In the genomic region with DNA sequence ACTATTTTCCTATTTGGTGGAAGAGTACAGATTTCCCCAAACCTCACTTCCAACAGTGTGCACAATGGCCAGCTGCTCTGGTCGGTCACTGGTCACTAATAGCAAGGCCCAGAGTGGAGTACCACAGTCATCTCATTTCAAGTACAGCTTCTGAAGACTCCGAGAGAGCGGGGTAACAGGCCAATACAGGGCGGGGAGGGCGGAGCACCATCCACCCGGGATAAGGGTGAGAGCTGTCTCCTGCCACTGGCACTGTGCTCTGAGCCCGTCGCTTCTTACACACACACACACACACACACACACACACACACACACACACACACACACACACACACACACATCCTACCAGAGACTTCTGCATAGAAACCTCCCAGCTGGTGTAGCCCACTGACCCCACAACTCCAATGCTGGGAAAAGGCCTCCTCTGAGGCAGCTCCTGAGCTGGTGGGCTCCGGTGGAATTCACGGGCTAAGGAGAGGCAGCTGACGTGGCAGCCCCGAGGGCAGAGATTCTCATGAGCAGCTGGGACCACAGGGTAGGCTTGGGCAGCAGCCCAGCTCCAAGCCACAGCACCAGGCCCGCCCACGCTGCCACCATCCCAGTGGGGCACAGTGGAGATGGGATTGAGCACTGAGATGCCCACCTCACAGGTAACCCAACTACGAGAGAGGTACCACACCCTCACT, we compare ENCODE assay signal across 8 mouse cellular contexts. TPM values are rescaled to one million over a fixed set of nuclear protein-coding genes. Genes with fewer than 3 reads are reported as not detected.
A peak's percentile ranks its signal among the peaks of the same experiment; 100 is the strongest.
DNase-seq lines count a peak whose midpoint lies in the region; ATAC-seq and TF ChIP-seq lines count a peak whose summit lies in the region.

No protein-coding gene starts in this region.

- peak overlapping the region; percentile 68 for H3K9ac ChIP-seq in heart, embryonic 14.5 days (ENCODE audit: low read length)
- peak overlapping the region; percentile 2; the same call in 1 of the 2 replicates for H3K9ac ChIP-seq in heart, postnatal 0 days (replicated peaks; ENCODE audit: low read depth, low read length)

- no peak for TF ChIP-seq CTCF in heart, postnatal 0 days (IDR thresholded peaks at IDR 0.05; ENCODE audit: low read depth)

- WGBS in heart, embryonic 14.5 days, result 43% methylated on average over 13 of the region's 15 CpGs
- 37% methylated on average over 13 of the region's 15 CpGs for WGBS in heart, postnatal 0 days
- 36% methylated on average over 9 of the region's 15 CpGs for WGBS in macrophage (ENCODE audit: missing documents)

- no peaks in the 10 kb centered on the region for H3K9me3 ChIP-seq in heart, embryonic 14.5 days (ENCODE audit: control insufficient read depth, low read length)
- H3K9me3 ChIP-seq in heart, postnatal 0 days (replicated peaks; ENCODE audit: control insufficient read depth, low read length), result no peaks in the 10 kb centered on the region

- H3K36me3 ChIP-seq in heart, embryonic 14.5 days (ENCODE audit: control insufficient read depth, insufficient read depth, low read length), result peaks cover 68% of the 10 kb centered on the region
- H3K36me3 ChIP-seq in heart, postnatal 0 days (replicated peaks; ENCODE audit: control insufficient read depth, insufficient read depth, low read length), result peaks cover 18% of the 10 kb centered on the region
- peaks cover 9% of the 10 kb centered on the region; the same call in 1 of the 2 replicates for H3K36me3 ChIP-seq in macrophage (ENCODE audit: inconsistent target)

- ATAC-seq in heart, embryonic 14.5 days (ENCODE audit: insufficient number of reproducible peaks, insufficient read depth, low FRiP score, low read depth), result no peak
- peak; percentile 3; the same call in 1 of the 2 replicates for ATAC-seq in heart, postnatal 0 days (ENCODE audit: insufficient read depth, low read depth)

- H3K4me3 ChIP-seq in heart, embryonic 14.5 days (ENCODE audit: control insufficient read depth in 1 of 2, insufficient read depth in 1 of 2, low read depth in 1 of 2, low read length in 2 of 2), result no peak overlapping the region; a peak in 1 of 4 replicates
- H3K4me3 ChIP-seq in heart, postnatal 0 days (ENCODE audit: low read depth, low read length), result 0 out of 2 replicates have a peak overlapping the region, but pooled peaks have one; percentile 6
- H3K4me3 ChIP-seq in macrophage (ENCODE audit: inconsistent target), result no peak overlapping the region

- peak overlapping the region; percentile 50 for H3K4me2 ChIP-seq in heart, embryonic 14.5 days (ENCODE audit: low read length)
- peak overlapping the region; percentile 51 for H3K4me2 ChIP-seq in heart, postnatal 0 days (ENCODE audit: low read depth, low read length)

- H3K79me2 ChIP-seq in macrophage (ENCODE audit: inconsistent target), result peaks cover 100% of the 10 kb centered on the region

- DNase-seq in heart, adult 9 months (ENCODE audit: low spot score in 2 of 2), result no peak
- DNase-seq in adipocyte (ENCODE audit: low spot score), result peak; percentile 65
- DNase-seq in heart, postnatal 0 days (ENCODE audit: low spot score), result no peak
- DNase-seq in layer of hippocampus, adult 9-10 months (ENCODE audit: low spot score), result no peak
- DNase-seq in thymus, adult 18-20 months, result no peak
- DNase-seq in urinary bladder, postnatal 10 days (ENCODE audit: low spot score), result no peak

- peak overlapping the region; percentile 77 to 96 for H3K27ac ChIP-seq in heart, embryonic 14.5 days (replicated peaks in 1 of 2; ENCODE audit: control insufficient read depth in 1 of 2, insufficient read depth in 1 of 2, low read depth in 2 of 2, low read length in 2 of 2)
- peak overlapping the region; percentile 94 for H3K27ac ChIP-seq in heart, postnatal 0 days (ENCODE audit: low read depth)
- H3K27ac ChIP-seq in macrophage, result peak overlapping the region; percentile 78

- H3K27me3 ChIP-seq in heart, embryonic 14.5 days (ENCODE audit: control insufficient read depth, insufficient read depth, low read length), result no peaks in the 10 kb centered on the region
- H3K27me3 ChIP-seq in heart, postnatal 0 days (ENCODE audit: control insufficient read depth, insufficient read depth, low read length), result no peaks in the 10 kb centered on the region

- H3K4me1 ChIP-seq in heart, embryonic 14.5 days (ENCODE audit: control insufficient read depth in 2 of 2, insufficient read depth in 2 of 2, low read length in 2 of 2), result peaks cover 56 to 73% of the 10 kb centered on the region in 2 experiments
- peaks cover 69% of the 10 kb centered on the region for H3K4me1 ChIP-seq in heart, postnatal 0 days (ENCODE audit: control insufficient read depth, insufficient read depth)

- no peak for TF ChIP-seq EP300 in heart, postnatal 0 days (IDR thresholded peaks at IDR 0.05; ENCODE audit: low read depth)

RNA-seq across cellular contexts. Expression of gene Gnai2, which starts 8.9 kb away (rescaled TPM):
- 379 and 410 TPM in 2 replicates for polyA plus RNA-seq in heart, embryonic 14.5 days (2014; fragmentation: Nextera tagmentation; extraction: Ambion mirVana)
- 472 and 473 TPM in 2 replicates for total RNA-seq in heart, postnatal 0 days (2014; rRNA removed; ENCODE audit: low replicate concordance)
- 291 and 295 TPM in 2 replicates for polyA plus RNA-seq in heart, postnatal 0 days (2015; fragmentation: Nextera tagmentation; extraction: Ambion mirVana)
- total RNA-seq in macrophage (2018; cell fraction: chromatin; rRNA removed), result 100 to 1,000 TPM in 23 of 26 experiments, 10 to 100 TPM in 3; 71.0 to 453 (median 221) TPM
- 100 to 1,000 TPM; 541 to 697 (median 633) TPM for total RNA-seq in macrophage (2018; cell fraction: cytosol; rRNA removed)
- total RNA-seq in macrophage (2018; cell fraction: nucleus; rRNA removed), result 100 to 1,000 TPM; 118 to 431 (median 271) TPM
- polyA plus RNA-seq in macrophage (2018), result 624 to 802 TPM (median 682 TPM) in 3 replicates

RNA-seq across cellular contexts. Expression of gene Sema3b, which starts 17.3 kb away (rescaled TPM):
- polyA plus RNA-seq in heart, embryonic 14.5 days (2014; fragmentation: Nextera tagmentation; extraction: Ambion mirVana), result 6.5 and 7.2 TPM in 2 replicates
- 21.0 and 34.9 TPM in 2 replicates for total RNA-seq in heart, postnatal 0 days (2014; rRNA removed; ENCODE audit: low replicate concordance)
- polyA plus RNA-seq in heart, postnatal 0 days (2015; fragmentation: Nextera tagmentation; extraction: Ambion mirVana), result 8.9 and 9.1 TPM in 2 replicates
- total RNA-seq in macrophage (2018; cell fraction: chromatin; rRNA removed), result 1 to 10 TPM in 3 of 26 experiments, under 1 TPM in 14, not detected in 9; 0.17 to 2.2 (median 0.60) TPM
- total RNA-seq in macrophage (2018; cell fraction: cytosol; rRNA removed), result under 1 TPM in 3 of 26 experiments, not detected in 23; 0.03 to 0.14 (median 0.06) TPM
- 1 to 10 TPM in 1 of 26 experiments, under 1 TPM in 4, not detected in 21; 0.11 to 1.0 (median 0.30) TPM for total RNA-seq in macrophage (2018; cell fraction: nucleus; rRNA removed)
- not detected in 3 replicates for polyA plus RNA-seq in macrophage (2018)

RNA-seq across cellular contexts. Expression of gene Ifrd2, which starts 38.9 kb away (rescaled TPM):
- 44.6 and 45.7 TPM in 2 replicates for polyA plus RNA-seq in heart, embryonic 14.5 days (2014; fragmentation: Nextera tagmentation; extraction: Ambion mirVana)
- 22.3 and 31.2 TPM in 2 replicates for total RNA-seq in heart, postnatal 0 days (2014; rRNA removed; ENCODE audit: low replicate concordance)
- polyA plus RNA-seq in heart, postnatal 0 days (2015; fragmentation: Nextera tagmentation; extraction: Ambion mirVana), result 28.6 and 33.6 TPM in 2 replicates
- 10 to 100 TPM in 7 of 26 experiments, 1 to 10 TPM in 19; 2.6 to 17.1 (median 7.9) TPM for total RNA-seq in macrophage (2018; cell fraction: chromatin; rRNA removed)
- total RNA-seq in macrophage (2018; cell fraction: cytosol; rRNA removed), result 10 to 100 TPM in 1 of 26 experiments, 1 to 10 TPM in 25; 3.3 to 10.4 (median 6.3) TPM
- total RNA-seq in macrophage (2018; cell fraction: nucleus; rRNA removed), result 10 to 100 TPM in 6 of 26 experiments, 1 to 10 TPM in 20; 2.1 to 27.4 (median 5.2) TPM
- polyA plus RNA-seq in macrophage (2018), result 4.4 to 25.0 TPM (median 10.0 TPM) in 3 replicates

RNA-seq across cellular contexts. Expression of gene Slc38a3, which starts 43.0 kb away (rescaled TPM):
- 2.7 TPM in 2 replicates for polyA plus RNA-seq in heart, embryonic 14.5 days (2014; fragmentation: Nextera tagmentation; extraction: Ambion mirVana)
- total RNA-seq in heart, postnatal 0 days (2014; rRNA removed; ENCODE audit: low replicate concordance), result 8.9 and 16.9 TPM in 2 replicates
- 2.7 and 4.0 TPM in 2 replicates for polyA plus RNA-seq in heart, postnatal 0 days (2015; fragmentation: Nextera tagmentation; extraction: Ambion mirVana)
- total RNA-seq in macrophage (2018; cell fraction: chromatin; rRNA removed), result not detected
- total RNA-seq in macrophage (2018; cell fraction: cytosol; rRNA removed), result not detected
- total RNA-seq in macrophage (2018; cell fraction: nucleus; rRNA removed), result not detected
- polyA plus RNA-seq in macrophage (2018), result not detected in 3 replicates

RNA-seq across cellular contexts. Expression of gene Hyal3, which starts 45.7 kb away (rescaled TPM):
- 0.46 and 0.53 TPM in 2 replicates for polyA plus RNA-seq in heart, embryonic 14.5 days (2014; fragmentation: Nextera tagmentation; extraction: Ambion mirVana)
- 0.65 and 0.66 TPM in 2 replicates for total RNA-seq in heart, postnatal 0 days (2014; rRNA removed; ENCODE audit: low replicate concordance)
- polyA plus RNA-seq in heart, postnatal 0 days (2015; fragmentation: Nextera tagmentation; extraction: Ambion mirVana), result 0.29 and 0.44 TPM in 2 replicates
- total RNA-seq in macrophage (2018; cell fraction: chromatin; rRNA removed), result 1 to 10 TPM in 19 of 26 experiments, under 1 TPM in 5, not detected in 2; 0.54 to 4.1 (median 1.3) TPM
- under 1 TPM; 0.11 to 0.51 (median 0.28) TPM for total RNA-seq in macrophage (2018; cell fraction: cytosol; rRNA removed)
- 1 to 10 TPM in 12 of 26 experiments, under 1 TPM in 11, not detected in 3; 0.40 to 3.3 (median 1.1) TPM for total RNA-seq in macrophage (2018; cell fraction: nucleus; rRNA removed)
- polyA plus RNA-seq in macrophage (2018), result 0.38 to 0.51 TPM (median 0.43 TPM) in 3 replicates
